Mouse (Mus musculus): ENCODE measurements around the gene Srr. TPM values are rescaled to one million over a fixed set of nuclear protein-coding genes. Genes with fewer than 3 reads are reported as not detected.

Srr gene
- polyA plus RNA-seq, 2 experiments, result 1.9 to 4.6 TPM

GRCm38 (mm10) chr11:74927236-74927725 lies 1.5 kb upstream of the Srr start:
- H3K27ac ChIP-seq, result peak overlapping the region; percentile 25
- peak overlapping the region in 1 of 2 experiments; percentile 85; a peak in 2 of 4 replicates for H3K4me3 ChIP-seq (ENCODE audit: insufficient read depth in 1 of 2, low read depth in 2 of 2, low read length in 2 of 2)
- 74% methylated on average over 2 of the region's 2 CpGs for WGBS (ENCODE audit: insufficient replicate concordance)
- DNase-seq (ENCODE audit: low read depth in 3 of 3, low spot score in 3 of 3) (no peak), ATAC-seq (ENCODE audit: insufficient read depth) (no peak)
- peak overlapping the region; percentile 83 for H3K4me2 ChIP-seq (ENCODE audit: low read depth)
- no peaks in the 10 kb centered on the region for H3K27me3 ChIP-seq (ENCODE audit: control insufficient read depth, insufficient read depth, low read length)
- peaks cover 5 to 14% of the 10 kb centered on the region in 2 experiments for H3K4me1 ChIP-seq (replicated peaks; ENCODE audit: control insufficient read depth in 2 of 2, insufficient read depth in 2 of 2, low read length in 1 of 2)
- H3K9me3 ChIP-seq (ENCODE audit: control insufficient read depth, low read length), result no peaks in the 10 kb centered on the region
- no peaks in the 10 kb centered on the region; the same call in 1 of the 2 replicates for H3K36me3 ChIP-seq (replicated peaks; ENCODE audit: control insufficient read depth, insufficient read depth, low read depth)
- peak overlapping the region; percentile 83 for H3K9ac ChIP-seq (replicated peaks)
- TF ChIP-seq CTCF (IDR thresholded peaks at IDR 0.05; ENCODE audit: low read depth), result no peak
- TF ChIP-seq EP300 (IDR thresholded peaks at IDR 0.05; ENCODE audit: low read depth), result no peak

GRCm38 (mm10) chr11:74926388-74927005 lies 749 bp upstream of the Srr start:
- WGBS (ENCODE audit: insufficient replicate concordance), result 2% methylated on average over 11 of the region's 11 CpGs
- ATAC-seq (ENCODE audit: insufficient read depth), result no peak; the same call in 1 of the 2 replicates

GRCm38 (mm10) chr11:74924149-74924548 lies 1.6 kb downstream of the Srr start:
- H3K9ac ChIP-seq (replicated peaks), result no peak overlapping the region
- TF ChIP-seq CTCF (IDR thresholded peaks at IDR 0.05; ENCODE audit: low read depth) (peak; percentile 73), EP300 (IDR thresholded peaks at IDR 0.05; ENCODE audit: low read depth) (no peak)
- ATAC-seq (ENCODE audit: insufficient read depth) (no peak), DNase-seq (ENCODE audit: low read depth in 3 of 3, low spot score in 3 of 3) (peak in 2 of 3 experiments; percentile 24 to 31)
- H3K27me3 ChIP-seq (ENCODE audit: control insufficient read depth, insufficient read depth, low read length), result no peaks in the 10 kb centered on the region
- H3K4me3 ChIP-seq (ENCODE audit: insufficient read depth in 1 of 2, low read depth in 2 of 2, low read length in 2 of 2), result no peak overlapping the region
- H3K27ac ChIP-seq, result no peak overlapping the region
- H3K36me3 ChIP-seq (replicated peaks; ENCODE audit: control insufficient read depth, insufficient read depth, low read depth), result no peaks in the 10 kb centered on the region; the same call in 1 of the 2 replicates
- H3K4me2 ChIP-seq (ENCODE audit: low read depth), result peak overlapping the region; percentile 83
- H3K4me1 ChIP-seq (replicated peaks; ENCODE audit: control insufficient read depth in 2 of 2, insufficient read depth in 2 of 2, low read length in 1 of 2), result peaks cover 5 to 14% of the 10 kb centered on the region in 2 experiments
- H3K9me3 ChIP-seq (ENCODE audit: control insufficient read depth, low read length), result no peaks in the 10 kb centered on the region
- WGBS (ENCODE audit: insufficient replicate concordance), result 43% methylated on average over 4 of the region's 4 CpGs

More at GRCm38 (mm10) chr11:74926388-74927005, 749 bp upstream of the Srr start:
- Histone ChIP-seq H3K27me3 (ENCODE audit: control insufficient read depth, insufficient read depth, low read length) (no peaks in the 10 kb centered on the region), H3K36me3 (replicated peaks; ENCODE audit: control insufficient read depth, insufficient read depth, low read depth) (no peaks in the 10 kb centered on the region; the same call in 1 of the 2 replicates), H3K9me3 (ENCODE audit: control insufficient read depth, low read length) (no peaks in the 10 kb centered on the region), H3K4me1 (replicated peaks; ENCODE audit: control insufficient read depth in 2 of 2, insufficient read depth in 2 of 2, low read length in 1 of 2) (peaks cover 5 to 14% of the 10 kb centered on the region in 2 experiments), H3K4me2 (ENCODE audit: low read depth) (peak overlapping the region; percentile 83), H3K9ac (replicated peaks) (peak overlapping the region; percentile 83), H3K27ac (peak overlapping the region; percentile 85), H3K4me3 (ENCODE audit: insufficient read depth in 1 of 2, low read depth in 2 of 2, low read length in 2 of 2) (peak overlapping the region; percentile 85 to 87)
- DNase-seq (ENCODE audit: low read depth in 3 of 3, low spot score in 3 of 3), result peak; percentile 47 to 70 (median 64)
- TF ChIP-seq EP300 (IDR thresholded peaks at IDR 0.05; ENCODE audit: low read depth), result no peak
- TF ChIP-seq CTCF (IDR thresholded peaks at IDR 0.05; ENCODE audit: low read depth), result no peak

DNA sequence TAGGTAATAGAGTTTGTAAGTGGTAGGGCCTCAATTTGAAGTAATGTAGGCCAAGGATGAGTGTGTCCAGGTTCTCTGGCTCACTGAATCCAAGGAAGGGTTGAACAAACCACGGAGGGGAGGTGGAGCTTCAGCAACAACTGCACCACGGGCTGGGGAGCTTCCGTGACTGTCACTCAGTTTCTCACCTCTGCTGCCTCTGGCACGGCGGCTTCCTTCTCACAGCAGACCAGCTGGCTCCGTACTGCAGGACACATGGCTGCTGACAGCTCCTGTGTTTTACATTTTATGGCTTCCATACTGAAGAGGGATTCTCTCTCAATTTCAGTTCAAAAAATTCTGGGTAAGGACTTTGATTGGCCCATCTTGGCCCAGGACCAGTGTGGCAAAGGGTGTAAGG lies 6.5 kb downstream of the Srr start:
- Histone ChIP-seq H3K9ac (replicated peaks) (no peak overlapping the region), H3K9me3 (ENCODE audit: control insufficient read depth, low read length) (no peaks in the 10 kb centered on the region), H3K36me3 (replicated peaks; ENCODE audit: control insufficient read depth, insufficient read depth, low read depth) (no peaks in the 10 kb centered on the region; the same call in 1 of the 2 replicates), H3K27me3 (ENCODE audit: control insufficient read depth, insufficient read depth, low read length) (no peaks in the 10 kb centered on the region), H3K27ac (no peak overlapping the region), H3K4me3 (ENCODE audit: insufficient read depth in 1 of 2, low read depth in 2 of 2, low read length in 2 of 2) (no peak overlapping the region), H3K4me2 (ENCODE audit: low read depth) (no peak overlapping the region), H3K4me1 (replicated peaks; ENCODE audit: control insufficient read depth in 2 of 2, insufficient read depth in 2 of 2, low read length in 1 of 2) (peaks cover 0 to 1% of the 10 kb centered on the region in 2 experiments; a peak in 2 of 4 replicates)
- WGBS (ENCODE audit: insufficient replicate concordance), result 71% methylated on average over 6 of the region's 6 CpGs
- ATAC-seq (ENCODE audit: insufficient read depth) (no peak), DNase-seq (ENCODE audit: low read depth in 3 of 3, low spot score in 3 of 3) (no peak)
- TF ChIP-seq CTCF (IDR thresholded peaks at IDR 0.05; ENCODE audit: low read depth) (no peak), EP300 (IDR thresholded peaks at IDR 0.05; ENCODE audit: low read depth) (no peak)

DNA sequence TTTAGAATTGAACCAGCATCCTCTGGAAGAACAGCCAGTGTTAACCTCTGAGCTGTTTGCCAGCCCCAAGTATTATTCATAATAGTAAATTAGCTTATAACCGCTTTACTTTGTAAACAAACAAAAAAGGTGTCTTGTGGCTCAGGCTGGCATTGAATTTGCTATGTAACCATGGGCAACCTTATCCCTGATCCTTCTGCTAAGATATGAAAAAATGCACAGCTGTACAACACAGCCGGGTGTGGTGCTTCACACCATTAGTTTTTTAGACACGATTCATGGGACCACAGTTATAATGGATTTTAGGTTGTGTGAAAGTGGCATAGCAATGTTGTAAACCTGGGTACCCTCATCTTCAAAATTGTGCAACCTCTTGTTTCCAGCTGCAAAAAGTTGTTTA lies 13.3 kb downstream of the Srr start:
- Histone ChIP-seq H3K9ac (replicated peaks) (no peak overlapping the region), H3K27me3 (ENCODE audit: control insufficient read depth, insufficient read depth, low read length) (no peaks in the 10 kb centered on the region), H3K27ac (no peak overlapping the region), H3K4me1 (replicated peaks; ENCODE audit: control insufficient read depth in 2 of 2, insufficient read depth in 2 of 2, low read length in 1 of 2) (no peaks in the 10 kb centered on the region), H3K9me3 (ENCODE audit: control insufficient read depth, low read length) (no peaks in the 10 kb centered on the region), H3K4me3 (ENCODE audit: insufficient read depth in 1 of 2, low read depth in 2 of 2, low read length in 2 of 2) (no peak overlapping the region), H3K4me2 (ENCODE audit: low read depth) (no peak overlapping the region), H3K36me3 (replicated peaks; ENCODE audit: control insufficient read depth, insufficient read depth, low read depth) (peaks cover 21% of the 10 kb centered on the region)
- ATAC-seq (ENCODE audit: insufficient read depth) (no peak), DNase-seq (ENCODE audit: low read depth in 3 of 3, low spot score in 3 of 3) (no peak)
- WGBS (ENCODE audit: insufficient replicate concordance), result 40% methylated on average over 3 of the region's 3 CpGs
- TF ChIP-seq CTCF (IDR thresholded peaks at IDR 0.05; ENCODE audit: low read depth), result no peak
- no peak for TF ChIP-seq EP300 (IDR thresholded peaks at IDR 0.05; ENCODE audit: low read depth)

All from liver, embryonic 14.5 days (tissue).